Mouse (Mus musculus): Measurements from ENCODE around the gene Iqcb1. TPM values are rescaled to one million over a fixed set of nuclear protein-coding genes. Genes with fewer than 3 reads are reported as not detected.

The Iqcb1 gene
- polyA plus RNA-seq, 1 experiment from 2014 or later, result 11.8 TPM

DNA sequence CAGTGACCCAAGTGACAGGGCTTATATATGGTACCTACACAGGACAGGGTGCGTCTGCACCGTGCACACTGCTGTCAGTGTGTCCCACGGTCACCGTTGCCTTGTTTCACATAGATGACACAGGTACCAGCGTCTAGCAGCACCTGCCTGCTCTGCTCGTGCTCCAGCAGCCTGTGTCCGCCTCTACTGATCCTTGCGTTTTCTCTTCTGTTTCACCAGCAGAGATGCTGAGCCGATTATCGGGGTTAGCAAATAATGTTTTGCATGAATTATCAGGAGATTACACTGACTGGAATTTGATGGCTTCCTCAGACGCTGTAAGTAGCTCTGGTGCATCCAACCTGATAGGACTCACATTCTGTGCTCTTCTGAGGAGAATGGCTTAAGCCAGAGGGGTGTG lies 57.7 kb downstream of the Iqcb1 start:
- TF ChIP-seq CTCF (IDR thresholded peaks at IDR 0.05) (no peak), EP300 (IDR thresholded peaks at IDR 0.05) (no peak)
- H3K9ac ChIP-seq (replicated peaks; ENCODE audit: low read depth), result no peak overlapping the region
- peaks cover 20% of the 10 kb centered on the region; the same call in 1 of the 2 replicates for H3K36me3 ChIP-seq (ENCODE audit: insufficient read depth, low read length)
- H3K27me3 ChIP-seq (replicated peaks; ENCODE audit: insufficient read depth, low read length), result no peaks in the 10 kb centered on the region
- ATAC-seq (no peak), DNase-seq (ENCODE audit: low spot score) (no peak)
- no peaks in the 10 kb centered on the region for H3K4me1 ChIP-seq (ENCODE audit: insufficient read depth, low read depth, low read length)
- no peak overlapping the region for H3K4me2 ChIP-seq (replicated peaks; ENCODE audit: low read depth, low read length)
- no peak overlapping the region for H3K4me3 ChIP-seq (ENCODE audit: low read depth, low read length)
- H3K9me3 ChIP-seq (ENCODE audit: low read length), result no peaks in the 10 kb centered on the region
- H3K27ac ChIP-seq (ENCODE audit: low read length), result no peak overlapping the region
- WGBS, result 94% methylated on average over 11 of the region's 11 CpGs

GRCm38 (mm10) chr16:36887546-36887945 lies 59.4 kb downstream of the Iqcb1 start:
- Histone ChIP-seq H3K27ac (ENCODE audit: low read length) (no peak overlapping the region), H3K9ac (replicated peaks; ENCODE audit: low read depth) (no peak overlapping the region), H3K9me3 (ENCODE audit: low read length) (no peaks in the 10 kb centered on the region), H3K4me2 (replicated peaks; ENCODE audit: low read depth, low read length) (no peak overlapping the region), H3K27me3 (replicated peaks; ENCODE audit: insufficient read depth, low read length) (no peaks in the 10 kb centered on the region), H3K4me1 (ENCODE audit: insufficient read depth, low read depth, low read length) (no peaks in the 10 kb centered on the region), H3K36me3 (ENCODE audit: insufficient read depth, low read length) (peaks cover 36% of the 10 kb centered on the region; the same call in 1 of the 2 replicates), H3K4me3 (ENCODE audit: low read depth, low read length) (no peak overlapping the region)
- TF ChIP-seq EP300 (IDR thresholded peaks at IDR 0.05) (no peak), CTCF (IDR thresholded peaks at IDR 0.05) (no peak)
- no peak for ATAC-seq
- 81% methylated on average over 5 of the region's 5 CpGs for WGBS
- no peak for DNase-seq (ENCODE audit: low spot score)

DNA sequence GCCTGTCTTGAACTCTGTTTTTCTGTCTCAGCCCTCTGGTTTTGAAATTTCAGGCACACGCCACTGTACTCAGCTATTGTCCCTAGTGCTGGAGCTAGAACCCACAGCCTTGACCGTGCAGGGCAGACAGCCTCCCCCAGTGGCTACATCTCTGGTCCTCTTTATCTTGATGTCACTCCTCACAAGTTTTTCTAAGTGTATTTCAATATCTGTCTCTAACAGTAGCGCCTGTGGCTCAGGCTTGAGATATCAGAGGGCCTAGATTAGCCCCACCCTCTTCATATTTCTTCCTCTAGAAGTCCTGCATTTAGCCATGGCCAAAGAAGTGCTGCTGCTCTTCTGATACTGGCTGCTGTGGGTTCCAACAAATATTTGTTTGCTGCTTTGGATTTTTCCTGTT lies 62.4 kb downstream of the Iqcb1 start:
- no peaks in the 10 kb centered on the region for H3K27me3 ChIP-seq (replicated peaks; ENCODE audit: insufficient read depth, low read length)
- H3K27ac ChIP-seq (ENCODE audit: low read length), result no peak overlapping the region
- H3K9ac ChIP-seq (replicated peaks; ENCODE audit: low read depth), result no peak overlapping the region
- peaks cover 49% of the 10 kb centered on the region; the same call in 1 of the 2 replicates for H3K36me3 ChIP-seq (ENCODE audit: insufficient read depth, low read length)
- no peak for TF ChIP-seq EP300 (IDR thresholded peaks at IDR 0.05)
- TF ChIP-seq CTCF (IDR thresholded peaks at IDR 0.05), result no peak
- 87% methylated on average over 3 of the region's 3 CpGs for WGBS
- DNase-seq (ENCODE audit: low spot score) (no peak), ATAC-seq (no peak)
- no peak overlapping the region for H3K4me2 ChIP-seq (replicated peaks; ENCODE audit: low read depth, low read length)
- H3K4me3 ChIP-seq (ENCODE audit: low read depth, low read length), result no peak overlapping the region
- no peaks in the 10 kb centered on the region for H3K4me1 ChIP-seq (ENCODE audit: insufficient read depth, low read depth, low read length)
- H3K9me3 ChIP-seq (ENCODE audit: low read length), result no peaks in the 10 kb centered on the region

DNA sequence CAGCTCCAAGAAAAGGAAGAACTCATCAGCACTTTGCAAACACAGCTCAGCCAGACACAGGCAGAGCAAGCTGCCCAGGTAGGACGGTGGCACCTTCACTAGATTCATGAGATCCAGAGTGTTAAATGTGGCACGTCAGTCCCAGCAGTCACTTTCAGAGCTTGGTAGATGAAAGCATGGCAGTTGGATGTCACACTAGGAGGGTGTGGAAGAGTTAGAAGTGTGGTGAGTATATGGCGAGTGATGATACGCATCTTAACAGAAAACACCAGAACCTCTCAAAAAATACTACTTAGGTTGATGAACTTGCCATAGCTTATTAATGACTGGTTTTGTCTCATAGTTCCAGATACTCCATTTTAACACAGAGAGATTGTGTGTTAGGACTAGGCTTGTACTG lies 63.2 kb downstream of the Iqcb1 start:
- no peak for ATAC-seq
- Histone ChIP-seq H3K4me1 (ENCODE audit: insufficient read depth, low read depth, low read length) (no peaks in the 10 kb centered on the region), H3K27ac (ENCODE audit: low read length) (no peak overlapping the region), H3K9me3 (ENCODE audit: low read length) (no peaks in the 10 kb centered on the region), H3K36me3 (ENCODE audit: insufficient read depth, low read length) (peaks cover 58% of the 10 kb centered on the region; the same call in 1 of the 2 replicates), H3K9ac (replicated peaks; ENCODE audit: low read depth) (no peak overlapping the region), H3K4me3 (ENCODE audit: low read depth, low read length) (no peak overlapping the region), H3K4me2 (replicated peaks; ENCODE audit: low read depth, low read length) (no peak overlapping the region), H3K27me3 (replicated peaks; ENCODE audit: insufficient read depth, low read length) (no peaks in the 10 kb centered on the region)
- TF ChIP-seq CTCF (IDR thresholded peaks at IDR 0.05), result no peak
- no peak for TF ChIP-seq EP300 (IDR thresholded peaks at IDR 0.05)
- DNase-seq (ENCODE audit: low spot score), result no peak
- 96% methylated on average over 4 of the region's 4 CpGs for WGBS

- WGBS, result 92% methylated on average over 10 of the region's 10 CpGs
- DNase-seq (ENCODE audit: low spot score), result no peak
- H3K27me3 ChIP-seq (replicated peaks; ENCODE audit: insufficient read depth, low read length), result no peaks in the 10 kb centered on the region
- H3K9me3 ChIP-seq (ENCODE audit: low read length), result no peaks in the 10 kb centered on the region
- no peak for TF ChIP-seq CTCF (IDR thresholded peaks at IDR 0.05)
- TF ChIP-seq EP300 (IDR thresholded peaks at IDR 0.05), result no peak
- no peak for ATAC-seq
- no peaks in the 10 kb centered on the region for H3K4me1 ChIP-seq (ENCODE audit: insufficient read depth, low read depth, low read length)
- no peak overlapping the region for H3K4me3 ChIP-seq (ENCODE audit: low read depth, low read length)
- H3K36me3 ChIP-seq (ENCODE audit: insufficient read depth, low read length), result peaks cover 51% of the 10 kb centered on the region
- H3K27ac ChIP-seq (ENCODE audit: low read length), result no peak overlapping the region
- no peak overlapping the region for H3K9ac ChIP-seq (replicated peaks; ENCODE audit: low read depth)
- no peak overlapping the region for H3K4me2 ChIP-seq (replicated peaks; ENCODE audit: low read depth, low read length)
Measured at GRCm38 (mm10) chr16:36893317-36893716, 65.1 kb downstream of the Iqcb1 start.

DNA sequence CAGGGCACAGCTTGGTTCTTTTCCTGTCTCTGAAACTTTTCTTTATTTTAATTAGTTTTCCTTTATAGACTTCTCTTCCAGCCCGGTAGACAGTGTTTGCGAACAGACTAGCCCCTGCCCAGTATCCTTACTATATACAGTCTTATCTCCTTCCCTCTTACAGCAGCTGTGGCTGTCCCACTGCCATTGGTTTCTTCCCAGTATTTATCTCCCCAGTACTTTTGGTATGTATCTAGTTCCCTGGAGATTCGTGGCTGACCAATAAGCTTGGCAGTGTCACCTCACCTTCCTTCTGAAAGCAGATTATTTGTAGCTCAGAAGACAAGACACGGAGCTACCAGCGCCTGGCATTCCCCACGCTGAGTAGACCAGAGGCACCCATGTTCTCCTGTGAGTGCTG lies 68.5 kb downstream of the Iqcb1 start:
- 94% methylated on average over 6 of the region's 6 CpGs for WGBS
- TF ChIP-seq CTCF (IDR thresholded peaks at IDR 0.05) (no peak), EP300 (IDR thresholded peaks at IDR 0.05) (no peak)
- H3K36me3 ChIP-seq (ENCODE audit: insufficient read depth, low read length), result peaks cover 61% of the 10 kb centered on the region

GRCm38 (mm10) chr16:36903156-36903555 lies 75.0 kb downstream of the Iqcb1 start:
- Histone ChIP-seq H3K9ac (replicated peaks; ENCODE audit: low read depth) (no peak overlapping the region), H3K36me3 (ENCODE audit: insufficient read depth, low read length) (peaks cover 50% of the 10 kb centered on the region), H3K4me1 (ENCODE audit: insufficient read depth, low read depth, low read length) (no peaks in the 10 kb centered on the region), H3K4me3 (ENCODE audit: low read depth, low read length) (no peak overlapping the region), H3K27me3 (replicated peaks; ENCODE audit: insufficient read depth, low read length) (no peaks in the 10 kb centered on the region), H3K4me2 (replicated peaks; ENCODE audit: low read depth, low read length) (no peak overlapping the region), H3K27ac (ENCODE audit: low read length) (no peak overlapping the region), H3K9me3 (ENCODE audit: low read length) (no peaks in the 10 kb centered on the region)
- 82% methylated on average over 5 of the region's 5 CpGs for WGBS
- DNase-seq (ENCODE audit: low spot score), result no peak
- TF ChIP-seq CTCF (IDR thresholded peaks at IDR 0.05) (no peak), EP300 (IDR thresholded peaks at IDR 0.05) (no peak)
- ATAC-seq, result no peak

More for the DNA sequence above, 68.5 kb downstream of the Iqcb1 start:
- Histone ChIP-seq H3K27ac (ENCODE audit: low read length) (no peak overlapping the region), H3K9me3 (ENCODE audit: low read length) (no peaks in the 10 kb centered on the region), H3K4me3 (ENCODE audit: low read depth, low read length) (no peak overlapping the region), H3K4me1 (ENCODE audit: insufficient read depth, low read depth, low read length) (no peaks in the 10 kb centered on the region), H3K4me2 (replicated peaks; ENCODE audit: low read depth, low read length) (no peak overlapping the region), H3K27me3 (replicated peaks; ENCODE audit: insufficient read depth, low read length) (no peaks in the 10 kb centered on the region), H3K9ac (replicated peaks; ENCODE audit: low read depth) (no peak overlapping the region)
- DNase-seq (ENCODE audit: low spot score) (no peak), ATAC-seq (no peak)

Data from lung, postnatal 0 days (tissue).